Mouse (Mus musculus): Measurements from ENCODE around the gene Tex14.

GRCm38 (mm10) chr11:87488948-87489347 is 84.1 kb downstream of the Tex14 start:
- TF ChIP-seq POLR2A (IDR thresholded peaks at IDR 0.05; ENCODE audit: insufficient read depth, low read depth, low read length): no peak
- no peak for TF ChIP-seq CTCF (IDR thresholded peaks at IDR 0.05)
- no peak for TF ChIP-seq EP300 (IDR thresholded peaks at IDR 0.05; ENCODE audit: insufficient read depth, low read depth, low read length)

Measured in heart, adult 2 months (tissue).